Mouse (Mus musculus): ENCODE results near the gene Peak1.

- no peak for TF ChIP-seq POLR2A (IDR thresholded peaks at IDR 0.05; ENCODE audit: control insufficient read depth, low read depth, low read length)
- TF ChIP-seq CTCF (IDR thresholded peaks at IDR 0.05; ENCODE audit: control insufficient read depth, insufficient read depth, insufficient replicate concordance, low read depth, low read length): no peak
Measured at GRCm38 (mm10) chr9:56154572-56154971, 263.3 kb downstream of the Peak1 start.

All from testis, adult 2 months (tissue).